Mouse (Mus musculus) liver, postnatal 0 days (tissue): ENCODE data around the gene B230307C23Rik.

Source experiments
- CTCF ChIP-seq: sonication (generic); IDR thresholded peaks from 2 replicates; pipeline ENCODE4 v1.5.1; 2016; ENCODE audit warnings: antibody characterized with exemption, low read depth
- EP300 ChIP-seq: IDR thresholded peaks from 2 replicates; pipeline ENCODE4 v1.6.1; 2016; ENCODE audit warnings: antibody characterized with exemption, low read depth, mild to moderate bottlenecking

- TF ChIP-seq EP300 (no peak), CTCF (no peak)
Measured at GRCm38 (mm10) chr16:97952371-97952770, 44.7 kb upstream of the B230307C23Rik start.
